Mouse (Mus musculus) myocyte (in vitro differentiated cells): Measurements from ENCODE around the gene Smarcc2.

ENCODE experiments used
- E2F4 ChIP-seq: IDR thresholded peaks from one replicate; pipeline ENCODE4 v1.6.1; 2011; ENCODE audit warnings: mild to moderate bottlenecking, control low read depth, moderate library complexity; ENCODE audit not compliant: insufficient read depth
- MYOD1 ChIP-seq, 3 experiments: IDR thresholded peaks; one replicate each; pipeline ENCODE4 v1.6.1; 2011; ENCODE audit warnings: control low read depth in 2 of 3, low read depth in 2 of 3, mild to moderate bottlenecking in 2 of 3, moderate library complexity in 1 of 3; ENCODE audit not compliant: insufficient read length in 2 of 3, control insufficient read depth in 1 of 3
- POLR2A ChIP-seq: IDR thresholded peaks from one replicate; pipeline ENCODE4 v1.6.1; 2011; ENCODE audit warnings: low read depth, mild to moderate bottlenecking, control low read depth, moderate library complexity; ENCODE audit not compliant: insufficient read length
- USF1 ChIP-seq: IDR thresholded peaks from one replicate; pipeline ENCODE4 v1.6.1; 2011; ENCODE audit warnings: low read depth, mild to moderate bottlenecking, control low read depth, moderate library complexity

- no peak for TF ChIP-seq USF1
- TF ChIP-seq POLR2A: no peak
- no peak for TF ChIP-seq E2F4
- no peak for TF ChIP-seq MYOD1 (IDR thresholded peaks at IDR 0.05; ENCODE audit: control insufficient read depth in 1 of 3, insufficient read length in 2 of 3, low read depth in 2 of 3)
These were observed 16.3 kb upstream of the Smarcc2 start for GRCm38 (mm10) chr10:128442718-128443117.
